ENCODE assay signal across 19 mouse cellular contexts in the genomic region with DNA sequence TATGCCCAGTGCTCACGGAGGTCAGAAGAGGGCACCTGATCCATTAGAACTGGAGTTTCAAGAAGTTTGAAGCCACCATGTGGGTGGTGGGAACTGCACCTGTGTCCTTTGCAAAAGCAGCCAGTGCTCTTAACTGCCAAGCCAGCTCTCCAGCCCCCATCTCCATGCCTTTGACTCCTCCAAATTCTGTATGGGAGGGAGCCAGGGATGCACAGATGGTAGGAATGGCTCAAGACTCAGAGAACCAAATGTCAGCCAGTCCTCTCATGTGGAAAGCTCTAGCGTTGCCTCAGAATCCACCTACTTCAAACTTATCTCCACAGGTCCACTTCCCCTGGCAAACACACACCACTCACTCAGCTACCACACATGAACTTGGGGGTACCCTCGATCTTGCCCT. TPM values are rescaled to one million over a fixed set of nuclear protein-coding genes. Genes with fewer than 3 reads are reported as not detected.
A peak's percentile ranks its signal among the peaks of the same experiment; 100 is the strongest.
DNase-seq lines count a peak whose midpoint lies in the region; ATAC-seq lines count a peak whose summit lies in the region.
"Had no signal": no experiment of that assay in that cellular context is flagged by ENCODE, and none has a peak within 500 bp of the region (broad histone marks: within the 10 kb centered on the region; RNA-seq: fewer than 3 reads in every experiment).

No protein-coding gene starts in this region.

- no peak overlapping the region for H3K4me2 ChIP-seq in liver, embryonic 11.5 days
- H3K4me2 ChIP-seq: forebrain, embryonic 13.5 days; heart, embryonic 13.5 days; hindbrain, embryonic 12.5 days had no signal

- peaks cover 4% of the 10 kb centered on the region; the same call in 1 of the 2 replicates for H3K36me3 ChIP-seq in liver, embryonic 11.5 days (ENCODE audit: control insufficient read depth, insufficient read depth, low read length)

- no peak overlapping the region for H3K27ac ChIP-seq in liver, embryonic 11.5 days (ENCODE audit: low read depth, low read length)
- H3K27ac ChIP-seq: forebrain, embryonic 13.5 days; heart, embryonic 13.5 days; hindbrain, embryonic 12.5 days had no signal

- WGBS in liver, embryonic 11.5 days: 76% methylated on average over 3 of the region's 3 CpGs

- H3K9me3 ChIP-seq in liver, embryonic 11.5 days (ENCODE audit: control insufficient read depth, low read length): no peaks in the 10 kb centered on the region
- H3K9me3 ChIP-seq: embryonic facial prominence, embryonic 10.5 days; forebrain, embryonic 13.5 days; heart, embryonic 13.5 days; hindbrain, embryonic 12.5 days had no signal

- peaks cover 4% of the 10 kb centered on the region; the same call in 1 of the 2 replicates for H3K27me3 ChIP-seq in liver, embryonic 11.5 days (replicated peaks; ENCODE audit: control insufficient read depth, insufficient read depth, low read length)
- H3K27me3 ChIP-seq: forebrain, embryonic 13.5 days; heart, embryonic 13.5 days; hindbrain, embryonic 12.5 days had no signal

- ATAC-seq in liver, embryonic 11.5 days (replicated peaks; ENCODE audit: low FRiP score): no peak
- ATAC-seq: forebrain, embryonic 13.5 days; forebrain, postnatal 0 days; hindbrain, embryonic 16.5 days; inflammation-experienced regulatory T-cells, adult 6 months had no signal

- no peak overlapping the region for H3K9ac ChIP-seq in liver, embryonic 11.5 days (ENCODE audit: low read depth, low read length)
- H3K9ac ChIP-seq: forebrain, embryonic 13.5 days; forebrain, postnatal 0 days; heart, embryonic 13.5 days; hindbrain, embryonic 12.5 days had no signal

- no peak overlapping the region for H3K4me3 ChIP-seq in liver, embryonic 11.5 days (ENCODE audit: low read depth, low read length)
- H3K4me3 ChIP-seq: embryonic facial prominence, embryonic 10.5 days; forebrain, embryonic 13.5 days; heart, embryonic 13.5 days; hindbrain, embryonic 12.5 days had no signal

- peak; percentile 32 for DNase-seq in layer of hippocampus, adult 9-11 months
- DNase-seq in layer of hippocampus, postnatal 36 days: no peak
- peak; percentile 72 to 83 for DNase-seq in cerebellum, adult 18-20 months
- peak; percentile 72 for DNase-seq in cerebellum, adult 8-10 months
- DNase-seq in cerebellum, postnatal 14 days: peak; percentile 78 to 87
- no peak for DNase-seq in adipocyte (ENCODE audit: low spot score)
- no peak for DNase-seq in liver, embryonic 11.5 days (ENCODE audit: low spot score)
- no peak for DNase-seq in right cerebral cortex, postnatal 14 days
- DNase-seq: adrenal gland, postnatal 10 days; forebrain, postnatal 0 days; gastrocnemius, postnatal 14 days; heart, postnatal 4 days; kidney, adult 11 months had no signal

- peaks cover 11% of the 10 kb centered on the region for H3K4me1 ChIP-seq in liver, embryonic 11.5 days (replicated peaks; ENCODE audit: control insufficient read depth, insufficient read depth, low read length)

RNA-seq across cellular contexts. Expression of a gene that starts 4.6 kb away (rescaled TPM):
- total RNA-seq in layer of hippocampus, postnatal 36 days (2021): 100 to 1,000 TPM; 164 to 167 TPM
- polyA plus RNA-seq in liver, embryonic 11.5 days (2014; fragmentation: Nextera tagmentation; extraction: Ambion mirVana): 151 and 153 TPM in 2 replicates

RNA-seq across cellular contexts. Expression of a gene that starts 5.9 kb away (rescaled TPM):
- 10 to 100 TPM; 28.3 to 33.6 TPM for total RNA-seq in layer of hippocampus, postnatal 36 days (2021)
- 15.7 and 16.4 TPM in 2 replicates for polyA plus RNA-seq in liver, embryonic 11.5 days (2014; fragmentation: Nextera tagmentation; extraction: Ambion mirVana)

RNA-seq across cellular contexts. Expression of a gene that starts 7.0 kb away (rescaled TPM):
- total RNA-seq in layer of hippocampus, postnatal 36 days (2021): 100 to 1,000 TPM; 731 to 733 TPM
- polyA plus RNA-seq in liver, embryonic 11.5 days (2014; fragmentation: Nextera tagmentation; extraction: Ambion mirVana): 11.9 and 12.4 TPM in 2 replicates

RNA-seq across cellular contexts. Expression of a gene that starts 7.0 kb away (rescaled TPM):
- 10 to 100 TPM; 28.2 to 30.3 TPM for total RNA-seq in layer of hippocampus, postnatal 36 days (2021)
- 21.9 and 25.4 TPM in 2 replicates for polyA plus RNA-seq in liver, embryonic 11.5 days (2014; fragmentation: Nextera tagmentation; extraction: Ambion mirVana)

RNA-seq across cellular contexts. Expression of a gene that starts 16.2 kb away (rescaled TPM):
- 1 to 10 TPM; 1.1 to 1.2 TPM for total RNA-seq in layer of hippocampus, postnatal 36 days (2021)
- polyA plus RNA-seq in liver, embryonic 11.5 days (2014; fragmentation: Nextera tagmentation; extraction: Ambion mirVana): 0.87 and 1.5 TPM in 2 replicates

Comparison
In these comparisons a context has a peak if more than half of its experiments do, and no peak if none do; other contexts are left out.
1. DNase-seq: peak in layer of hippocampus, adult 9-11 months (single experiment), cerebellum, adult 18-20 months (2 of 2), cerebellum, adult 8-10 months (single experiment) and cerebellum, postnatal 14 days (2 of 2); none in layer of hippocampus, postnatal 36 days (0 of 2), adipocyte (single experiment), liver, embryonic 11.5 days (single experiment) and right cerebral cortex, postnatal 14 days (single experiment).